Mouse (Mus musculus): ENCODE measurements around the gene Arl3.

GRCm38 (mm10) chr19:46509202-46509601 lies 63.8 kb downstream of the Arl3 start:
- TF ChIP-seq CTCF (IDR thresholded peaks at IDR 0.05; ENCODE audit: low read depth, low read length), result no peak
- TF ChIP-seq POLR2A (IDR thresholded peaks at IDR 0.05; ENCODE audit: borderline replicate concordance, low read depth, low read length), result no peak
